Mouse (Mus musculus) c-Kit-positive CD71-positive TER-119-positive erythroid progenitor cells, embryonic 14.5 days (primary cell): ENCODE results near the gene Vmn2r71.

Source experiments
- DNase-seq: peaks from one replicate; pipeline ENCODE4 v3.0.0-alpha.2; 2013; ENCODE audit warnings: low spot score

Gene Vmn2r71

GRCm38 (mm10) chr7:85562787-85563186 lies at the start of gene Vmn2r71:
Vmn2r71 (plus strand) TSS chr7:85563087.
- no peak for DNase-seq

GRCm38 (mm10) chr7:85542108-85542507 lies 20.8 kb upstream of the Vmn2r71 start:
- no peak for DNase-seq

- DNase-seq, result no peak
Measured at GRCm38 (mm10) chr7:85543118-85543517, 19.8 kb upstream of the Vmn2r71 start.

- DNase-seq, result no peak
Measured at GRCm38 (mm10) chr7:85569092-85569491, 6.2 kb downstream of the Vmn2r71 start, which contains the start of gene Vmn2r70. Vmn2r70 (minus strand) TSS chr7:85569192.
